Mouse (Mus musculus) CH12.LX (cell line): ENCODE measurements around the gene Trim29. TPM values are rescaled to one million over a fixed set of nuclear protein-coding genes. Genes with fewer than 3 reads are reported as not detected.

Experiments
- DNase-seq: peaks from one replicate; pipeline ENCODE4 v3.0.0-alpha.2; 2013; ENCODE audit errors: extremely low read depth
- H3K27ac ChIP-seq: 2 replicates; pipeline ENCODE4 v1.5.1; 2012; ENCODE audit warnings: low read depth, mild to moderate bottlenecking, control low read depth, moderate library complexity; ENCODE audit not compliant: insufficient read depth
- H3K27me3 ChIP-seq: replicated peaks from 2 replicates; pipeline ENCODE3; 2012; ENCODE audit warnings: inconsistent platforms
- H3K36me3 ChIP-seq, 2 experiments: replicated peaks in 1 of 2; 2 replicates each; pipeline versions ENCODE3 to v1.6.1; 2012; ENCODE audit warnings: inconsistent platforms in 1 of 2, low read length in 1 of 2, mild to moderate bottlenecking in 1 of 2, mixed read lengths in 1 of 2, moderate library complexity in 1 of 2; ENCODE audit not compliant: control insufficient read depth in 1 of 2, insufficient read depth in 1 of 2
- H3K4me1 ChIP-seq, 2 experiments: 2 replicates each; pipeline ENCODE4 v1.6.1; 2012; ENCODE audit warnings: inconsistent platforms in 1 of 2, moderate library complexity in 1 of 2; ENCODE audit not compliant: insufficient read depth in 2 of 2, control insufficient read depth in 1 of 2
- H3K4me2 ChIP-seq: 2 replicates; pipeline ENCODE4 v1.6.1; 2012; ENCODE audit warnings: low read depth, mild to moderate bottlenecking, control low read depth; ENCODE audit not compliant: poor library complexity, insufficient read depth, severe bottlenecking
- H3K4me3 ChIP-seq, 3 experiments: fragments of 150-350 bp in 1 of 3; sonication (generic) in 1 of 3; replicated peaks in 1 of 3; 2 replicates each; pipeline versions ENCODE3 to v1.5.1; 2011 to 2012; ENCODE audit warnings: low read depth in 2 of 3, low read length in 2 of 3, mild to moderate bottlenecking in 2 of 3, moderate library complexity in 2 of 3, control low read depth in 1 of 3, improper control_type of control experiment in 1 of 3, inconsistent platforms in 1 of 3, mixed read lengths in 1 of 3; ENCODE audit not compliant: poor library complexity in 1 of 3
- H3K79me2 ChIP-seq: replicated peaks from 2 replicates; pipeline ENCODE4 v1.6.1; 2012; ENCODE audit warnings: mild to moderate bottlenecking, moderate library complexity; ENCODE audit not compliant: control insufficient read depth, poor library complexity, insufficient read depth, severe bottlenecking; ENCODE audit errors: extremely low read depth
- H3K9ac ChIP-seq: 2 replicates; pipeline ENCODE4 v1.6.1; 2012; ENCODE audit warnings: low read depth, mild to moderate bottlenecking, control low read depth, moderate library complexity; ENCODE audit not compliant: insufficient read depth
- H3K9me3 ChIP-seq: replicated peaks from 2 replicates; pipeline ENCODE3; 2012; ENCODE audit warnings: low read length, inconsistent platforms, mixed read lengths
- BHLHE40 ChIP-seq: IDR thresholded peaks from 2 replicates; pipeline ENCODE4 v1.6.1; 2011; ENCODE audit warnings: mild to moderate bottlenecking, low read depth, low read length, improper control_type of control experiment
- CTCF ChIP-seq, 2 experiments: IDR thresholded peaks in 1 of 2; conservative IDR thresholded peaks in 1 of 2; 2 replicates each; pipeline ENCODE4 v1.5.1; 2011 to 2012; ENCODE audit warnings: low read depth in 2 of 2, low read length in 2 of 2, improper control_type of control experiment in 1 of 2, inconsistent platforms in 1 of 2, mild to moderate bottlenecking in 1 of 2, moderate library complexity in 1 of 2
- ELF1 ChIP-seq: IDR thresholded peaks from 2 replicates; pipeline ENCODE4 v1.6.1; 2014; ENCODE audit warnings: low read depth, mild to moderate bottlenecking, inconsistent platforms, low read length, improper control_type of control experiment
- EP300 ChIP-seq: IDR thresholded peaks from 2 replicates; pipeline ENCODE4 v1.6.1; 2011; ENCODE audit warnings: low read length, improper control_type of control experiment
- ETS1 ChIP-seq: conservative IDR thresholded peaks from 2 replicates; pipeline ENCODE4 v1.6.1; 2012; ENCODE audit warnings: low read depth, mild to moderate bottlenecking, inconsistent platforms, low read length, improper control_type of control experiment, moderate library complexity
- IRF4 ChIP-seq: IDR thresholded peaks from 2 replicates; pipeline ENCODE4 v1.6.1; 2014; ENCODE audit warnings: low read depth, mild to moderate bottlenecking, inconsistent platforms, low read length, improper control_type of control experiment
- JUN ChIP-seq: IDR thresholded peaks from 2 replicates; pipeline ENCODE4 v1.6.1; 2011; ENCODE audit warnings: low read depth, mild to moderate bottlenecking, low read length, improper control_type of control experiment, moderate library complexity; ENCODE audit not compliant: insufficient read depth
- MAFK ChIP-seq: IDR thresholded peaks from 2 replicates; pipeline ENCODE4 v1.6.1; 2011; ENCODE audit warnings: low read length, improper control_type of control experiment; ENCODE audit not compliant: insufficient replicate concordance
- MAX ChIP-seq: IDR thresholded peaks from 2 replicates; pipeline ENCODE4 v1.6.1; 2011; ENCODE audit warnings: low read length, improper control_type of control experiment
- MEF2A ChIP-seq: IDR thresholded peaks from 2 replicates; pipeline ENCODE4 v1.6.1; 2014; ENCODE audit warnings: low read depth, mild to moderate bottlenecking, inconsistent platforms, low read length, improper control_type of control experiment, borderline replicate concordance
- MYC ChIP-seq: IDR thresholded peaks from 2 replicates; pipeline ENCODE4 v1.6.1; 2011; ENCODE audit warnings: low read depth, mild to moderate bottlenecking, improper control_type of control experiment, low read length
- NELFE ChIP-seq: IDR thresholded peaks from 2 replicates; pipeline ENCODE4 v1.6.1; 2011; ENCODE audit warnings: low read depth, low read length, improper control_type of control experiment
- PAX5 ChIP-seq: IDR thresholded peaks from 2 replicates; pipeline ENCODE4 v1.6.1; 2012; ENCODE audit warnings: low read length, inconsistent platforms, mixed read lengths
- RCOR1 ChIP-seq: conservative IDR thresholded peaks from 2 replicates; pipeline ENCODE4 v1.6.1; 2012; ENCODE audit warnings: low read depth, mild to moderate bottlenecking, inconsistent platforms, low read length, improper control_type of control experiment
- SIN3A ChIP-seq: IDR thresholded peaks from 2 replicates; pipeline ENCODE4 v1.6.1; 2012; ENCODE audit warnings: low read length, improper control_type of control experiment, inconsistent platforms
- UBTF ChIP-seq: IDR thresholded peaks from 2 replicates; pipeline ENCODE4 v1.6.1; 2012; ENCODE audit warnings: low read depth, mild to moderate bottlenecking, inconsistent platforms, low read length, improper control_type of control experiment, moderate library complexity
- USF1 ChIP-seq: IDR thresholded peaks from 2 replicates; pipeline ENCODE4 v1.6.1; 2014; ENCODE audit warnings: low read depth, mild to moderate bottlenecking, inconsistent platforms, low read length, improper control_type of control experiment
- USF2 ChIP-seq: conservative IDR thresholded peaks from 2 replicates; pipeline ENCODE4 v1.6.1; 2011; ENCODE audit warnings: low read depth, low read length, improper control_type of control experiment
- ZKSCAN1 ChIP-seq: IDR thresholded peaks from 2 replicates; pipeline ENCODE4 v1.6.1; 2012; ENCODE audit warnings: low read depth, inconsistent platforms, low read length, improper control_type of control experiment, borderline replicate concordance
- ZMIZ1 ChIP-seq: IDR thresholded peaks from 2 replicates; pipeline ENCODE4 v1.6.1; 2012; ENCODE audit warnings: low read depth, mild to moderate bottlenecking, inconsistent platforms, low read length, improper control_type of control experiment
- dilution Hi-C: fragments of 300-500 bp; cut with MboI; formaldehyde crosslinking; loops from 2 replicates; pipeline ENCODE4 v1.14.3; 2020; ENCODE audit warnings: low sequenced_read_pairs; ENCODE audit not compliant: extremely low pct_unique_long_range_greater_than_20kb, extremely low pct_ligation_motif_present
- in situ Hi-C: fragments of 300-500 bp; cut with MboI; formaldehyde crosslinking; loops from 3 replicates; pipeline ENCODE4 v1.14.3; 2019; ENCODE audit warnings: low sequenced_read_pairs, low pct_ligation_motif_present, low pct_unique_long_range_greater_than_20kb, mixed read lengths
- polyA plus RNA-seq: library from polyadenylated mRNA; unstranded; fragments of >175 nt; gene quantifications from 2 replicates; pipeline ENCODE4 v1.2.1, GENCODE M21; 2012; ENCODE audit warnings: low read depth; ENCODE audit not compliant: insufficient read length
- total RNA-seq, 2 experiments: library from RNA; depleted of rRNA; stranded (reverse); fragments of 300-350 nt in 1 of 2; fragments of >200 nt in 1 of 2; gene quantifications; 2 replicates each; pipeline ENCODE4 v1.2.3; 2012 to 2014

Gene Trim29
- total and polyA plus RNA-seq, 3 experiments, result 0.13 to 0.21 (median 0.17) TPM

- Histone ChIP-seq H3K79me2 (no peaks in the 10 kb centered on the region), H3K9ac (no peak overlapping the region), H3K27ac (no peak overlapping the region), H3K36me3 (no peaks in the 10 kb centered on the region)
- TF ChIP-seq BHLHE40 (no peak), MAX (no peak), ELF1 (no peak), ZMIZ1 (no peak), MEF2A (no peak), ZKSCAN1 (no peak), EP300 (no peak), JUN (no peak), CTCF (conservative IDR thresholded peaks at IDR 0.05 in 1 of 2, IDR thresholded peaks at IDR 0.05 in 1 of 2; ENCODE audit: low read depth in 2 of 2, low read length in 2 of 2) (no peak), USF2 (no peak), MYC (no peak), RCOR1 (no peak), UBTF (no peak), PAX5 (no peak), USF1 (no peak), NELFE (no peak)
- TF ChIP-seq, all 38 proteins: peak for 0
- Histone ChIP-seq H3K4me1 (no peaks in the 10 kb centered on the region), H3K4me2 (no peak overlapping the region), H3K4me3 (no peak overlapping the region), H3K9me3 (no peaks in the 10 kb centered on the region), H3K27me3 (peaks cover 38% of the 10 kb centered on the region)
- in situ Hi-C loops (no loop called here), dilution Hi-C loops (no loop called here)
- no peak for DNase-seq
Observed at GRCm38 (mm10) chr9:43269166-43269565, 41.5 kb upstream of the Trim29 start.

GRCm38 (mm10) chr9:43270723-43271252 lies 39.9 kb upstream of the Trim29 start:
- in situ Hi-C loops, result no loop called here

More at GRCm38 (mm10) chr9:43270723-43271252, 39.9 kb upstream of the Trim29 start:
- no peaks in the 10 kb centered on the region for H3K9me3 ChIP-seq
- no peak for DNase-seq
- H3K4me3 ChIP-seq, result no peak overlapping the region
- dilution Hi-C loops, result no loop called here
- H3K27me3 ChIP-seq, result peaks cover 46% of the 10 kb centered on the region
- no peak overlapping the region for H3K9ac ChIP-seq
- no peak overlapping the region for H3K4me2 ChIP-seq
- TF ChIP-seq SIN3A (no peak), IRF4 (no peak), ETS1 (no peak), MAFK (no peak), MEF2A (no peak), RCOR1 (no peak), CTCF (conservative IDR thresholded peaks at IDR 0.05 in 1 of 2, IDR thresholded peaks at IDR 0.05 in 1 of 2; ENCODE audit: low read depth in 2 of 2, low read length in 2 of 2) (no peak), BHLHE40 (no peak)
- no peak overlapping the region for H3K27ac ChIP-seq
- H3K79me2 ChIP-seq, result no peaks in the 10 kb centered on the region
- H3K4me1 ChIP-seq, result no peaks in the 10 kb centered on the region
- no peaks in the 10 kb centered on the region for H3K36me3 ChIP-seq
